13 mouse cellular contexts compared by ENCODE assay signal in the genomic region with DNA sequence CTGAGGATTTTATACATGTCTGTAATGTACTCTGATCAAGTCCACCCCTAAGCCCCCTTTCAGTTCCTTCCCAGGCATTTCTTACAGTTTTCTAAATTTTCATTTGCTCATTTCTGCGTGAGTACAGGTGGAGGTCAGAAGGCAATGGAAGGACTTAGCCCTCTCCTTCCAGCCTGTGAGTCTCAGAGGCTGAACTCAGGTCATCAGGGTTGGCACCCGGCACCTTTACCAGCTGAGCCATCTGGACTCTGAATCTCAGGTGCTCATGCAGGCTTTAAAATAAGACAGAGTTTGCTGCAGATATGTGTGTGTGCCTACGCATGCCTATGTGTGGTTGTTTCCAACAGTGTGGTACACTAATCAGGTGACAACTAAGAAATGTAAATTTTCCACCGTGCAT.
"Had no signal": no experiment of that assay in that cellular context is flagged by ENCODE, and none has a peak within 500 bp of the region (broad histone marks: within the 10 kb centered on the region; RNA-seq: fewer than 3 reads in every experiment).

No protein-coding gene starts in this region.

- H3K27me3 ChIP-seq: midbrain, embryonic 15.5 days; neural tube, embryonic 12.5 days had no signal

- H3K36me3 ChIP-seq: limb, embryonic 10.5 days; midbrain, embryonic 15.5 days; neural tube, embryonic 12.5 days had no signal

- DNase-seq: lung, adult 2 months; lung, postnatal 10 days; spleen, adult 18-20 months; thymus, postnatal 4 days had no signal

- H3K4me3 ChIP-seq: left cerebral cortex, adult 2 months; limb, embryonic 10.5 days; megakaryocyte, embryonic 14.5 days; midbrain, embryonic 15.5 days; neural tube, embryonic 12.5 days had no signal

- H3K27ac ChIP-seq: hindbrain, postnatal 0 days; left cerebral cortex, adult 2 months; limb, embryonic 10.5 days; liver, embryonic 14.5 days; macrophage; midbrain, embryonic 15.5 days; neural tube, embryonic 12.5 days had no signal

- ATAC-seq: hindbrain, postnatal 0 days; midbrain, embryonic 15.5 days had no signal

- H3K9ac ChIP-seq: liver, embryonic 14.5 days; midbrain, embryonic 15.5 days; neural tube, embryonic 12.5 days had no signal

- H3K4me2 ChIP-seq: midbrain, embryonic 11.5 days; midbrain, embryonic 15.5 days; neural tube, embryonic 12.5 days had no signal

- H3K9me3 ChIP-seq: limb, embryonic 10.5 days; megakaryocyte, embryonic 14.5 days; midbrain, embryonic 15.5 days; neural tube, embryonic 12.5 days had no signal
